In the genomic region with DNA sequence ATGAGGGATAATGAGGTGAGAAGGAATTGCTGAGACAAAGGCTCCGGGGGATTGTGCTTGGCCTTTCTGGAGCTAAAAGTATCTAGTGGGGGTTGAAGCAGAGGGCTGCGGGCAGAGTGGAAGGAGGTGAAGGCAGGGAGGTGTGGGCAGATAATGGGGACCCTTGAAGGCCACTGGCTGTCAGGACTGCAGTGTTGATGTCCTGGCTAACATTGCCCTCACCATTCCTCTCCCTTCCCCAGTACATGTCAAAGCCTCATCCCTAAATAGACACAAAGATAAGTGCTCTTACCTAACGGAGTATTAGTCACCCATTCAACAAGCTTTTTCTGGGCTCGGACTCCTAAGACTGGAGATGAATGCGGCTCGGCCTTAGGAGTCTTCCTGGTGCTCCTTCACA, we compare ENCODE assay signal across 26 mouse cellular contexts. TPM values are rescaled to one million over a fixed set of nuclear protein-coding genes. Genes with fewer than 3 reads are reported as not detected.
DNase-seq lines count a peak whose midpoint lies in the region; ATAC-seq and TF ChIP-seq lines count a peak whose summit lies in the region.
"Had no signal": no experiment of that assay in that cellular context is flagged by ENCODE, and none has a peak within 500 bp of the region (broad histone marks: within the 10 kb centered on the region; RNA-seq: fewer than 3 reads in every experiment).

No protein-coding gene starts in this region.

- no peak for TF ChIP-seq CTCF in heart, postnatal 0 days (IDR thresholded peaks at IDR 0.05; ENCODE audit: low read depth)
- TF ChIP-seq CTCF in cortical plate, adult 2 months (IDR thresholded peaks at IDR 0.05; ENCODE audit: extremely low read depth, insufficient read depth, low read length): no peak

- H3K27ac ChIP-seq in heart, embryonic 11.5 days (ENCODE audit: low read depth, low read length): peak overlapping the region; percentile 77
- peak overlapping the region; percentile 60 to 66 for H3K27ac ChIP-seq in heart, embryonic 14.5 days (replicated peaks in 1 of 2; ENCODE audit: control insufficient read depth in 1 of 2, insufficient read depth in 1 of 2, low read depth in 2 of 2, low read length in 2 of 2)
- H3K27ac ChIP-seq in heart, postnatal 0 days (ENCODE audit: low read depth): no peak overlapping the region
- H3K27ac ChIP-seq in cortical plate, adult 2 months (ENCODE audit: insufficient read depth, low read length): 0 out of 2 replicates have a peak overlapping the region, but pooled peaks have one; percentile 40
- H3K27ac ChIP-seq: forebrain, embryonic 10.5 days; forebrain, embryonic 13.5 days; hindbrain, embryonic 14.5 days; hindbrain, postnatal 0 days had no signal

- H3K4me2 ChIP-seq in heart, embryonic 11.5 days: no peak overlapping the region
- no peak overlapping the region for H3K4me2 ChIP-seq in heart, embryonic 14.5 days (ENCODE audit: low read length)
- H3K4me2 ChIP-seq in heart, postnatal 0 days (ENCODE audit: low read depth, low read length): no peak overlapping the region
- H3K4me2 ChIP-seq: forebrain, embryonic 13.5 days; hindbrain, embryonic 14.5 days had no signal

- H3K36me3 ChIP-seq in heart, embryonic 11.5 days (ENCODE audit: control insufficient read depth, insufficient read depth, low read length): no peaks in the 10 kb centered on the region
- peaks cover 15% of the 10 kb centered on the region for H3K36me3 ChIP-seq in heart, embryonic 14.5 days (ENCODE audit: control insufficient read depth, insufficient read depth, low read length)
- no peaks in the 10 kb centered on the region; the same call in 1 of the 2 replicates for H3K36me3 ChIP-seq in heart, postnatal 0 days (replicated peaks; ENCODE audit: control insufficient read depth, insufficient read depth, low read length)
- H3K36me3 ChIP-seq: forebrain, embryonic 10.5 days had no signal

- no peak for DNase-seq in heart, adult 9 months (ENCODE audit: low spot score in 2 of 2)
- no peak for DNase-seq in heart, postnatal 14 days
- peak; percentile 47 for DNase-seq in heart, postnatal 0 days (ENCODE audit: low spot score)
- DNase-seq in heart, adult 8-10 months (ENCODE audit: low spot score): no peak
- DNase-seq in adrenal gland, adult 2 months: no peak
- DNase-seq: adrenal gland, adult 8-10 months; adrenal gland, postnatal 25 days; cerebellum, adult 11-12 months; cerebellum, adult 8-10 months; cerebellum, postnatal 10 days; cerebellum, postnatal 36 days; gastrocnemius, postnatal 25 days; heart, postnatal 36 days; kidney, adult 18-20 months; kidney, adult 9 months had no signal

- WGBS in heart, embryonic 11.5 days (ENCODE audit: insufficient replicate concordance): 41% methylated on average over 6 of the region's 6 CpGs
- WGBS in heart, embryonic 14.5 days: 28% methylated on average over 6 of the region's 6 CpGs
- WGBS in heart, postnatal 0 days: 42% methylated on average over 6 of the region's 6 CpGs

- H3K9ac ChIP-seq in heart, embryonic 11.5 days (ENCODE audit: low read depth, low read length): no peak overlapping the region
- H3K9ac ChIP-seq in heart, embryonic 14.5 days (ENCODE audit: low read length): no peak overlapping the region
- no peak overlapping the region for H3K9ac ChIP-seq in heart, postnatal 0 days (replicated peaks; ENCODE audit: low read depth, low read length)
- H3K9ac ChIP-seq: forebrain, embryonic 13.5 days; hindbrain, embryonic 14.5 days had no signal

- H3K4me1 ChIP-seq in heart, embryonic 11.5 days (ENCODE audit: control insufficient read depth, insufficient read depth, low read length): peaks cover 28% of the 10 kb centered on the region
- peaks cover 21 to 24% of the 10 kb centered on the region in 2 experiments for H3K4me1 ChIP-seq in heart, embryonic 14.5 days (ENCODE audit: control insufficient read depth in 2 of 2, insufficient read depth in 2 of 2, low read length in 2 of 2)
- peaks cover 20% of the 10 kb centered on the region for H3K4me1 ChIP-seq in heart, postnatal 0 days (ENCODE audit: control insufficient read depth, insufficient read depth)
- peaks cover 34% of the 10 kb centered on the region for H3K4me1 ChIP-seq in cortical plate, adult 2 months (ENCODE audit: control insufficient read depth, insufficient read depth, low read length)
- H3K4me1 ChIP-seq: forebrain, embryonic 13.5 days had no signal

- no peak for TF ChIP-seq POLR2A in cortical plate, adult 2 months (IDR thresholded peaks at IDR 0.05; ENCODE audit: extremely low read depth, insufficient read depth, low read length)

- no peaks in the 10 kb centered on the region for H3K9me3 ChIP-seq in heart, embryonic 11.5 days (replicated peaks; ENCODE audit: control insufficient read depth, low read length)
- H3K9me3 ChIP-seq in heart, embryonic 14.5 days (ENCODE audit: control insufficient read depth, low read length): no peaks in the 10 kb centered on the region
- H3K9me3 ChIP-seq in heart, postnatal 0 days (replicated peaks; ENCODE audit: control insufficient read depth, low read length): no peaks in the 10 kb centered on the region
- H3K9me3 ChIP-seq: forebrain, embryonic 10.5 days; forebrain, embryonic 13.5 days had no signal

- peak; percentile 41; the same call in 1 of the 2 replicates for ATAC-seq in heart, embryonic 11.5 days (replicated peaks; ENCODE audit: insufficient number of reproducible peaks, low FRiP score, low TSS enrichment)
- ATAC-seq in heart, embryonic 14.5 days (ENCODE audit: insufficient number of reproducible peaks, insufficient read depth, low FRiP score, low read depth): no peak
- peak; percentile 53 for ATAC-seq in heart, postnatal 0 days (ENCODE audit: insufficient read depth, low read depth)
- ATAC-seq: CD4-positive, CD25-positive, alpha-beta regulatory T cell, adult 4 months; forebrain, embryonic 13.5 days; forebrain, embryonic 16.5 days; hindbrain, postnatal 0 days; inflammation-experienced regulatory T-cells, adult 6 months had no signal

- no peak for TF ChIP-seq EP300 in heart, postnatal 0 days (IDR thresholded peaks at IDR 0.05; ENCODE audit: low read depth)

- H3K27me3 ChIP-seq in heart, embryonic 11.5 days (ENCODE audit: control insufficient read depth, insufficient read depth, low read length): no peaks in the 10 kb centered on the region
- no peaks in the 10 kb centered on the region for H3K27me3 ChIP-seq in heart, embryonic 14.5 days (ENCODE audit: control insufficient read depth, insufficient read depth, low read length)
- H3K27me3 ChIP-seq in heart, postnatal 0 days (ENCODE audit: control insufficient read depth, insufficient read depth, low read length): no peaks in the 10 kb centered on the region
- H3K27me3 ChIP-seq: forebrain, embryonic 13.5 days had no signal

- intact Hi-C loops in heart, postnatal 14 days (cut with DNase I): no loop called here

- H3K4me3 ChIP-seq in heart, embryonic 11.5 days (ENCODE audit: low read depth, low read length): no peak overlapping the region
- no peak overlapping the region for H3K4me3 ChIP-seq in heart, embryonic 14.5 days (ENCODE audit: control insufficient read depth in 1 of 2, insufficient read depth in 1 of 2, low read depth in 1 of 2, low read length in 2 of 2)
- no peak overlapping the region for H3K4me3 ChIP-seq in heart, postnatal 0 days (ENCODE audit: low read depth, low read length)
- no peak overlapping the region for H3K4me3 ChIP-seq in cortical plate, adult 2 months (ENCODE audit: insufficient read depth, low read length)
- H3K4me3 ChIP-seq: forebrain, embryonic 10.5 days; forebrain, embryonic 13.5 days had no signal

RNA-seq across cellular contexts. Expression of a gene that starts 44.9 kb away (rescaled TPM):
- polyA plus RNA-seq in heart, embryonic 11.5 days (2014; fragmentation: Nextera tagmentation; extraction: Ambion mirVana): 48.9 and 63.7 TPM in 2 replicates
- polyA plus RNA-seq in heart, embryonic 14.5 days (2014; fragmentation: Nextera tagmentation; extraction: Ambion mirVana): 37.8 and 40.5 TPM in 2 replicates
- 10 to 100 TPM; 11.7 to 17.2 TPM for total RNA-seq in heart, postnatal 14 days (2021)
- 12.4 and 21.6 TPM in 2 replicates for total RNA-seq in heart, postnatal 0 days (2014; rRNA removed; ENCODE audit: low replicate concordance)
- 15.3 and 16.5 TPM in 2 replicates for polyA plus RNA-seq in heart, postnatal 0 days (2015; fragmentation: Nextera tagmentation; extraction: Ambion mirVana)
- total RNA-seq in heart, adult 8-10 months (2022): 1 to 10 TPM; 6.3 to 8.3 (median 6.8) TPM
- 78.7 and 78.9 TPM in 2 replicates for polyA plus RNA-seq in cortical plate, adult 2 months (2012; rRNA removed)
- 10 to 100 TPM; 19.7 to 20.0 TPM for total RNA-seq in adrenal gland, adult 2 months (2021)
- polyA plus RNA-seq in adrenal gland, adult 2 months (2012; rRNA removed): 5.2 and 7.1 TPM in 2 replicates
- polyA plus RNA-seq: C2C12 had no signal
